Mouse (Mus musculus) C2C12 (cell line): ENCODE results near the gene Gm5134.

Source experiments
- CEBPB ChIP-seq: IDR thresholded peaks from one replicate; pipeline ENCODE4 v1.6.1; 2011; ENCODE audit warnings: low read depth, mild to moderate bottlenecking, control low read depth, moderate library complexity
- CTCF ChIP-seq: IDR thresholded peaks from one replicate; pipeline ENCODE4 v1.5.1; 2011; ENCODE audit not compliant: control insufficient read depth, insufficient read depth, insufficient read length
- MAX ChIP-seq: IDR thresholded peaks from one replicate; pipeline ENCODE4 v1.6.1; 2011; ENCODE audit warnings: mild to moderate bottlenecking, control low read depth
- MYOD1 ChIP-seq: IDR thresholded peaks from one replicate; pipeline ENCODE4 v1.6.1; 2011; ENCODE audit warnings: low read depth; ENCODE audit not compliant: control insufficient read depth, insufficient read length
- MYOG ChIP-seq: IDR thresholded peaks from one replicate; pipeline ENCODE4 v1.6.1; 2011; ENCODE audit not compliant: control insufficient read depth, insufficient read length; ENCODE audit errors: extremely low read depth
- USF1 ChIP-seq: IDR thresholded peaks from one replicate; pipeline ENCODE4 v1.6.1; 2011; ENCODE audit warnings: low read depth, mild to moderate bottlenecking, control low read depth, moderate library complexity

DNA sequence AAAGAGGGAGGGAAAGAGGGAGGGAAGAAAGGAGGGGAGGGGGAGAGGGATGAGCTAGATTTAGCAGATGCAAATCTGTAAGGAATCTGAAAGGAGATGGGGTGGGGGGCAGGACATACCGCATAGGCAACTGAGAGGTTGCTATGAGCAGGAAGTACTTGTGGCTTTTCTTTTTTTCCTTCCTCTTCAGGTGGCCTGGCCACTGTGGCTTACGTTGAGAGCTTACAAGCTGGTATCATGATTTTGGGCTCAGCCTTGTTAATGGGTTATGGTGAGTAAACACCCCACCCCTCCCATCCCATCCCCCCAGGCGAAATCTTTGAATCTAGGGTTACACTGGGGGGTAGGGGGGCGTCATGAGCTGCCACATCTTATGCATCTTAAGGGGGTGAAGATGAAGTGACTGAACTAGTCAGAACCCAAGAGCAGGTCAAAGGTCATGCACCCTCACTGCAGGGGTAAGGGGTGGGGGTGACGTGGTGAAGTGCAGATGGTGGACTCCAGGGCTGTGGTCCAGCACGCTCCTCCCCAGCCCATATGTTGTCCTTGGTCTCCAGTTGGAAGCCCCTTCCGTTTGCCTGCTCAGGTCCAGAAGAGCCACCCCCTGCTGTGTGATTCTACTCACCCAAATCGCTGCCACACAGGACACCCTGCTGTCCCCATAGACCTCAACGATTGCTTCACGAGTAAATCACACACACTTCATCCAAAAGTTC, 24.0 kb downstream of the Gm5134 start:
- TF ChIP-seq CTCF (no peak), USF1 (no peak), MYOG (no peak), MYOD1 (no peak), MAX (no peak), CEBPB (no peak)
